Mouse (Mus musculus) right cerebral cortex, postnatal 4 days (tissue): ENCODE measurements around the gene Kdm7a.

Experiments
- DNase-seq: peaks from one replicate; pipeline ENCODE4 v3.0.0-alpha.2; 2022

The Kdm7a gene

GRCm38 (mm10) chr6:39206581-39207461 is at the start of gene Kdm7a:
Gene Kdm7a, minus strand, starts transcription at chr6:39206789.
- DNase-seq = peak; percentile 83

GRCm38 (mm10) chr6:39255271-39255670 is 48.7 kb upstream of the Kdm7a start:
- no peak for DNase-seq

DNA sequence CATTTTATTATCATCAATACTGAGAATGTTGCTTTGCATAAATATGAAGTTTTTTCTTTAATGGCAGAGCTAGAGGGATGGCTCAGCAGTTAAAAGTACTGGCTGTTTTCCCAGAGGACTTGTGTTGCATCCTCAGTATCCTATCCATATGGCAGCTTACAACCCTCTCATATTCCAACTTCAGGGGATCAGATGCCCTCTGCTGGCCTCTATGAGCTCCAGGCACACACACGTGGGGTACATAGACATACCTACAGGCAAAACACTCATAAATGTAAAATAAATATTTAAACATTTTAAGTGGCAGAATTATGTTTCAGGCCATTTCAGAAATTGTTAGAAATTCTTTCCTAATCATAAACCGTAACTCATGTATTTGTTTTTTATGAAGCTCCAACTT is 43.5 kb upstream of the Kdm7a start:
- DNase-seq = no peak

- DNase-seq = no peak
Observed at GRCm38 (mm10) chr6:39249176-39249770, 42.7 kb upstream of the Kdm7a start.

GRCm38 (mm10) chr6:39244066-39244465 is 37.5 kb upstream of the Kdm7a start:
- no peak for DNase-seq

GRCm38 (mm10) chr6:39243511-39243961 is 36.9 kb upstream of the Kdm7a start:
- DNase-seq = no peak

GRCm38 (mm10) chr6:39242718-39243471 is 36.3 kb upstream of the Kdm7a start:
- peak; percentile 74 for DNase-seq

GRCm38 (mm10) chr6:39241421-39241891 is 34.9 kb upstream of the Kdm7a start:
- DNase-seq = no peak

DNA sequence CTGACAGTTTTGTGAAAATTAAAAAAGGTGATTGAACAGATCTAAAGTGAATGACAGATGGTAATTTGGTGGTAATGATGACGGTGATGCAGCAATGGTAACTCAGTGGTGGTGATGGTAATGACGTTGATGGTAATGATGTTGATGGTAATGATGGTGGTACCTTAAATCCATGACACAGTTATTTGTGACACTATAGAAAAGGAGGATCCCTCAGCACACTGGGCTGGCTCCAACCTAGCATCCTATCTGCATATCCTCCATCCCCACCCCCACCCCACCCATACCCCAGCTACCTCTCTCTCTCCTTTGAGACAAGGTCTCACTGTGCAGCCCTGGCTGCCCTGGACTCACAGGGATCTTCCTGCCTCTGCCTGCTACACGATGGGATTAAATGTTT is 34.4 kb upstream of the Kdm7a start:
- no peak for DNase-seq

GRCm38 (mm10) chr6:39237887-39238286 is 31.3 kb upstream of the Kdm7a start:
- no peak for DNase-seq

- DNase-seq = no peak
Observed at GRCm38 (mm10) chr6:39232617-39233016, 26.0 kb upstream of the Kdm7a start.

- DNase-seq = no peak
Observed at GRCm38 (mm10) chr6:39230664-39231063, 24.1 kb upstream of the Kdm7a start.

DNA sequence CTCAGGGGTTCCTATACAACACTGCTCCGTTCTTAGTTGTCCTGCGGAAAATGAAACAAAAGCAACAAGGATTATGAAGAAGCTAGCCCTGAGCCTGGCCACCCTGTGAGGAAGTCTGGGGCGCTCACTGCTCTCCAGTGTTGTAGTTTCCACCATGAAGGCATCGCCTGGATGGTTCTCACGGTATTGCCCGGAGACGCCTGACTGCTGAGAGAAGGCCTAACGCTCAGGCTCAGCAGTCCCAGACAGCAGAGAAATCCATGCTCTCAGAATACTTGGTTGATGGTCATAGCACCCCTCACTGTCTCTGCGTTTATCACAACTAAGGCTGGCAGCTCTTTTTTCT is 20.0 kb upstream of the Kdm7a start:
- no peak for DNase-seq

GRCm38 (mm10) chr6:39225876-39226609 is 19.5 kb upstream of the Kdm7a start:
- no peak for DNase-seq

GRCm38 (mm10) chr6:39223328-39223885 is 16.8 kb upstream of the Kdm7a start:
- no peak for DNase-seq

GRCm38 (mm10) chr6:39222487-39222886 is 15.9 kb upstream of the Kdm7a start:
- no peak for DNase-seq

GRCm38 (mm10) chr6:39217961-39218360 is 11.4 kb upstream of the Kdm7a start:
- DNase-seq = no peak

- no peak for DNase-seq
Observed at GRCm38 (mm10) chr6:39217138-39217537, 10.5 kb upstream of the Kdm7a start.

DNA sequence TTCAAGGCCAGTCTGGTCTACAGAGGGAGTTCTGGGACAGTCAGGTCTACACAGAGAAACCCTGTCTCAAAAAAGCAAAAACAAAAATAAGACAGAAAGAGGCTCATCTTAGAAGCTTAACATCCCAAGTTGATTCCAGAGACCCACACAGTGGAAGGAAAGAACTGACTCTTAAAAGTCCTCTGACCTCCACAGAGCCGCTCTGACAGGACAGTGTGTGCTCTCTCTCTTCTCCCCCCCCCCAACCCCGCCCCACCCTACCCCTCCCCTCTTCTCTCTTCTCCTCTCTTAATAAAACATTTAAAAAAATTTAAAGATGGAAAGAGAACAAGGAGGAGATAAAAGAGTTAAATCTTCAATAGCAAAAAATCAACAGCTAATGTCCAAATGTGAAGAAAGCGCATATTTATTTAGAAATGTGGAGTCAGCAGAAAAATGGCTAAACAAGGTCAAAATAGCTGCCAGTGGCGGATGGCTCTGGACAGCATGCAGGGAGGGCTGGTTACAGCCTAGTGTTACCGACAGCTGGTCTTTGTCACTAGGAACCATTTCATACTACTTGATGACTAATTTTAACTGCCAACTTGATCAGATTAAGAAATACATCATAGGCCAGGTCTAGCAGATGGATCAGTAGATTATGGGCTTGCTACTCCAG is 8.5 kb upstream of the Kdm7a start:
- DNase-seq = no peak

DNA sequence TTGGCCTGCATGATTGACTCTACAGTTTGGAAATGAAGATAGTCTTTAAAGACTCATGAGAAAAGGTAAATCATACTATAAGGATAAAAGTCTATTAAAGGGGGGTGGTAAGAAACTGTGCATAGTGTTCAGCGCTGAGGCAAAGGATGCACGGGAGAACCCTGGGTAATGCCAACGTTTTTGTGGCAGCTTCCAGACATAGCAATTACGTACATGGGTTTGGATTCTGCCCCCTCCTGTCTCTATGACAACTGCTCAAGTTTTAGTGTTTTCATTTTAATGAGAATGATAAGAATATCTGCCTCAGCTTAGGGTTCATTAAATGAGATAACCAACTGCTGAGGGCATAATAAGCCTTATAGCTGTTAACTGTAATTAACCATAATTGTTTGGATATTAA is 3.1 kb upstream of the Kdm7a start:
- no peak for DNase-seq

DNA sequence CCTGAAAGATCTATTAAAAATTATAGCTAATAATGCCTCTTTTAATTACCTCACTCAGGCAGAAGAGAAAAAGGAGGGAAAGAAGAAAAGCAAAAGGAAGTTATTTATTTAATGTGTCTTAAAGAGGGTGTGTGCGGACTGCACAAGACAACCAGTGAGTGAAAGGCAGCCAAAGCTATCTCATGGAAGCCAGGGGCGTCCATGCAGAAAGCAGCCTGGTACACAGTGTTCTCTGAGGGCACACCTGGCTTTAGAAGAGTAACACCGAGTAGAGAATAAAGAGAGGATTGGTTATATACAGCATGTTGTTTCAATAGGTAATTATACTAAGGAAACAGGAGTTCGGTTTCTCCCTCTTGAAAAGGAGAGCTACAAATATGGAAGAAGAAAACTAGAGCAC is 1.6 kb upstream of the Kdm7a start:
- DNase-seq = no peak
